Mouse (Mus musculus) bone marrow macrophage, adult 2 months (primary cell): ENCODE measurements at regions not wholly inside any gene's neighbourhood (a gene's known extent, or its start where the extent isn't known, plus 50 kb on each side); places are given as distances from the start of the nearest gene placed in this dataset.

Experiments used
- CTCF ChIP-seq: IDR thresholded peaks from 2 replicates; pipeline ENCODE4 v1.5.1; 2012; ENCODE audit warnings: low read depth, mild to moderate bottlenecking, low read length, moderate library complexity
- POLR2A ChIP-seq: IDR thresholded peaks from 2 replicates; pipeline ENCODE4 v1.6.1; 2012; ENCODE audit warnings: mild to moderate bottlenecking, low read depth, low read length, borderline replicate concordance

GRCm38 (mm10) chr2:61272721-61273120, 305.7 kb upstream of the Tank start:
- TF ChIP-seq POLR2A = no peak
- TF ChIP-seq CTCF = no peak
